In the genomic region with DNA sequence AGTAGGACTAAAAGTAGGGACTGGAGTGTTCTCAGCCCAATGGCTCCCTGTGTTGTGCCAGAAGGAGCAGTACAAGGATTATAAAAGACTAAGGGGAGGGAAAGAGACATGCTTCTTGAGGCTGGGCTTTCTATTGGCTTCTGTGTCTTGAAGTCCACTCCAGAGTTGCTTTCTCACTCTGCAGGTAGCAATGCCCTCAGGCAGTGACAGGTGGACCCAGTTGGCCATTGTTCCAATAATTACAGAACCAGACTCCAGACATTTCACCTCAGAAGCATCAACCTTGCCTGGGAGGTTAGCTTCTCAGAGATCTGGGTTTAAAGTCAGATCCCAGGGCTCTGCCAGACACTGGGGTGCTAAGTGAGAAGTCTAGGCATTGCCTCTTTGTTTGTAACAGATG, we compare ENCODE assay signal across 14 mouse cellular contexts.
DNase-seq lines count a peak whose midpoint lies in the region; TF ChIP-seq lines count a peak whose summit lies in the region.
"Had no signal": no experiment of that assay in that cellular context is flagged by ENCODE, and none has a peak within 500 bp of the region (broad histone marks: within the 10 kb centered on the region; RNA-seq: fewer than 3 reads in every experiment).

No protein-coding gene starts in this region.

- H3K9me3 ChIP-seq in ES-Bruce4 (replicated peaks; ENCODE audit: control insufficient read depth, insufficient read depth, low read length, poor library complexity, severe bottlenecking), result peaks cover 3% of the 10 kb centered on the region; the same call in 1 of the 2 replicates
- H3K9me3 ChIP-seq: embryonic facial prominence, embryonic 10.5 days; forebrain, embryonic 13.5 days; heart, embryonic 13.5 days; hindbrain, embryonic 15.5 days had no signal

- peak; percentile 51 for DNase-seq in ES-CJ7 (ENCODE audit: low read depth, low spot score)
- DNase-seq in cerebellum, adult 9-10 months, result peak; percentile 43
- peak; percentile 0 for DNase-seq in yolk sac, embryonic 10.5 days (ENCODE audit: low spot score)
- no peak for DNase-seq in gastrocnemius, postnatal 14 days
- DNase-seq in adrenal gland, postnatal 25 days, result no peak
- DNase-seq: adrenal gland, postnatal 14 days; forebrain, postnatal 0 days; gastrocnemius, postnatal 25 days; heart, postnatal 36 days had no signal

- no peak for TF ChIP-seq CTCF in ES-Bruce4 (IDR thresholded peaks at IDR 0.05; ENCODE audit: low read depth, low read length)

- no peaks in the 10 kb centered on the region for H3K27me3 ChIP-seq in ES-Bruce4 (ENCODE audit: control insufficient read depth, insufficient read depth, low read length, poor library complexity, severe bottlenecking)
- H3K27me3 ChIP-seq: heart, embryonic 13.5 days; hindbrain, embryonic 15.5 days had no signal

- TF ChIP-seq POLR2A in ES-Bruce4 (IDR thresholded peaks at IDR 0.05; ENCODE audit: insufficient read depth, low read length), result no peak

- no peak overlapping the region for H3K4me3 ChIP-seq in ES-Bruce4 (ENCODE audit: low read depth, low read length)
- H3K4me3 ChIP-seq: embryonic facial prominence, embryonic 10.5 days; forebrain, embryonic 13.5 days; heart, embryonic 13.5 days; hindbrain, embryonic 15.5 days had no signal

- H3K27ac ChIP-seq in ES-Bruce4 (ENCODE audit: insufficient read depth, low read length), result peak overlapping the region; percentile 41
- H3K27ac ChIP-seq: embryonic facial prominence, embryonic 10.5 days; forebrain, embryonic 13.5 days; heart, embryonic 13.5 days; hindbrain, embryonic 15.5 days had no signal

- 0 out of 2 replicates have a peak, but pooled peaks cover 2% of the 10 kb centered on the region for H3K36me3 ChIP-seq in ES-Bruce4 (ENCODE audit: control insufficient read depth, insufficient read depth, low read length, poor library complexity, severe bottlenecking)
- H3K36me3 ChIP-seq: embryonic facial prominence, embryonic 10.5 days; heart, embryonic 13.5 days; hindbrain, embryonic 15.5 days had no signal

- TF ChIP-seq EP300 in ES-Bruce4 (IDR thresholded peaks at IDR 0.05; ENCODE audit: insufficient read depth, low read depth, low read length), result peak; percentile 90

- no peak overlapping the region for H3K9ac ChIP-seq in ES-Bruce4 (ENCODE audit: low read depth, poor library complexity, severe bottlenecking)
- H3K9ac ChIP-seq: forebrain, embryonic 13.5 days; forebrain, postnatal 0 days; heart, embryonic 13.5 days; hindbrain, embryonic 15.5 days had no signal

- peaks cover 1% of the 10 kb centered on the region for H3K4me1 ChIP-seq in ES-Bruce4 (ENCODE audit: control insufficient read depth, insufficient read depth, low read length)
- H3K4me1 ChIP-seq: embryonic facial prominence, embryonic 10.5 days; hindbrain, embryonic 15.5 days had no signal

- intact Hi-C loops in gastrocnemius, postnatal 14 days (cut with DNase I; ENCODE audit: low total_unique reads), result no loop called here

Comparison
In these comparisons a context has a peak if more than half of its experiments do, and no peak if none do; other contexts are left out.
1. DNase-seq: peak in ES-CJ7 (single experiment), cerebellum, adult 9-10 months (single experiment) and yolk sac, embryonic 10.5 days (single experiment); none in gastrocnemius, postnatal 14 days (single experiment) and adrenal gland, postnatal 25 days (single experiment).